Mouse (Mus musculus): ENCODE measurements at regions not wholly inside any gene's neighbourhood (a gene's known extent, or its start where the extent isn't known, plus 50 kb on each side); places are given as distances from the start of the nearest gene placed in this dataset.

DNA sequence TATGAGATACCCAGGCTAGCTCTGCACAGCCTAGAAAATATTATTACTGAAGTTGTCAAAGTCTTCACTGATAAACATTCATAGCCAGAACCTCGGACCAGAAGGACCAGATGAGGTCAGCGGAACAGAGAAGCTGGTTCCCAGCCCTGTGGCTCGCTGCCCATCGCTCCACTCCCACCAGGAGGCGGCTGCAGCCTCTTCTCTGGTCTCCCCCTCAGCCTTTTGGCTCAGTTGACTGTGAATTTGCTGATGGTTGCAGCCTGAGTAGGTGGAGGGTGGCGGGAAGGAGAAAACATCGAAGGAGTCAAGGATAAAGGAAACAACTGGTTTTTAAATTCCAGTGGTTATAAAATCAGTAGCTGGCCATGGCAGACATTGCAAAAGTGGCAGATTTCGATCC, 221.7 kb upstream of the Klf3 start:
- Histone ChIP-seq H3K27me3 (ENCODE audit: control insufficient read depth, insufficient read depth, low read length, poor library complexity, severe bottlenecking) (no peaks in the 10 kb centered on the region), H3K4me3 (ENCODE audit: low read depth, low read length) (no peak overlapping the region), H3K9ac (ENCODE audit: low read depth, poor library complexity, severe bottlenecking) (no peak overlapping the region), H3K9me3 (replicated peaks; ENCODE audit: control insufficient read depth, insufficient read depth, low read length, poor library complexity, severe bottlenecking) (no peaks in the 10 kb centered on the region), H3K4me1 (ENCODE audit: control insufficient read depth, insufficient read depth, low read length) (peaks cover 6% of the 10 kb centered on the region), H3K27ac (ENCODE audit: insufficient read depth, low read length) (no peak overlapping the region), H3K36me3 (ENCODE audit: control insufficient read depth, insufficient read depth, low read length, poor library complexity, severe bottlenecking) (no peaks in the 10 kb centered on the region)
- TF ChIP-seq EP300 (IDR thresholded peaks at IDR 0.05; ENCODE audit: insufficient read depth, low read depth, low read length) (no peak), POLR2A (IDR thresholded peaks at IDR 0.05; ENCODE audit: insufficient read depth, low read length) (no peak), CTCF (IDR thresholded peaks at IDR 0.05; ENCODE audit: low read depth, low read length) (no peak)

DNA sequence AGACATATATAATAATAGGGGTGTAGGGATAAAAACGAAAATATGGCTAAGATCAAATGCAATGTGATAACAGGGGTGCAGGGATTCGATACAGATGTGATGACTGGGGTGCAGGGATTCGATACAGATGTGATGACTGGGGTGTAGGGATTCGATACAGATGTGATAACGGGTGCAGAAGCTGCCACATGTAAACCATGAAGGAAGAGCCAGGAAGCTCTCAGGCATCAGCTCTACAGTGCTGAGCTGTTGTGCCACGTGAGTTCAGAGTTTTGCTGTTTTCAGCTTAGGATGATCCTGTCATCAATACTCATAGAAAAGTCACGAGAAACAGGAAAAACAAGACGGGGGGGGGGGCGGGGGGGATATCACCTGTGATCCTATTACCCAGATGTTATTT, 221.2 kb upstream of the Klf3 start:
- Histone ChIP-seq H3K9me3 (replicated peaks; ENCODE audit: control insufficient read depth, insufficient read depth, low read length, poor library complexity, severe bottlenecking) (no peaks in the 10 kb centered on the region), H3K9ac (ENCODE audit: low read depth, poor library complexity, severe bottlenecking) (no peak overlapping the region), H3K36me3 (ENCODE audit: control insufficient read depth, insufficient read depth, low read length, poor library complexity, severe bottlenecking) (no peaks in the 10 kb centered on the region), H3K27me3 (ENCODE audit: control insufficient read depth, insufficient read depth, low read length, poor library complexity, severe bottlenecking) (no peaks in the 10 kb centered on the region), H3K27ac (ENCODE audit: insufficient read depth, low read length) (no peak overlapping the region), H3K4me1 (ENCODE audit: control insufficient read depth, insufficient read depth, low read length) (peaks cover 6% of the 10 kb centered on the region), H3K4me3 (ENCODE audit: low read depth, low read length) (no peak overlapping the region)
- TF ChIP-seq POLR2A (IDR thresholded peaks at IDR 0.05; ENCODE audit: insufficient read depth, low read length) (no peak), EP300 (IDR thresholded peaks at IDR 0.05; ENCODE audit: insufficient read depth, low read depth, low read length) (no peak), CTCF (IDR thresholded peaks at IDR 0.05; ENCODE audit: low read depth, low read length) (no peak)

DNA sequence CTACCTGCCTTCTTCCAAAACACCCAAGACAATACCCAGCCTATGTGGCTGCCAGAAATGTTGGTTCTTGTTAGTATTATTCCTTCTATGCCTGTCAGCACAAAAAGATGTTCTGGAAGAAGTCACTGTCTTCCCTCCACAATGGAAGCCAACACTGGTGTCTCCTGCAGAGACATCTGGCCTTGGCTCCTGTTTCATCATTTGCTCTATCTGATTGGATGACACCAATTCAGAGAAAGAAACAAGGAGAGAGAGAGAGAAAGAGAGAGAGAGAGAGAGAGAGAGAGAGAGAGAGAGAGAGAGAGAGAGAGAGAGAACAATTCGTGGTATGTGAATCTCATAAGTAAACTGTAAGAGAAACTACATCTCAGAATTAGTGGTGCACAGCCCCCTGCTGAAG, 218.9 kb upstream of the Klf3 start:
- peaks cover 8% of the 10 kb centered on the region for H3K4me1 ChIP-seq (ENCODE audit: control insufficient read depth, insufficient read depth, low read length)
- no peaks in the 10 kb centered on the region for H3K27me3 ChIP-seq (ENCODE audit: control insufficient read depth, insufficient read depth, low read length, poor library complexity, severe bottlenecking)
- H3K9ac ChIP-seq (ENCODE audit: low read depth, poor library complexity, severe bottlenecking) = no peak overlapping the region
- no peaks in the 10 kb centered on the region for H3K9me3 ChIP-seq (replicated peaks; ENCODE audit: control insufficient read depth, insufficient read depth, low read length, poor library complexity, severe bottlenecking)
- TF ChIP-seq CTCF (IDR thresholded peaks at IDR 0.05; ENCODE audit: low read depth, low read length) (no peak), POLR2A (IDR thresholded peaks at IDR 0.05; ENCODE audit: insufficient read depth, low read length) (no peak), EP300 (IDR thresholded peaks at IDR 0.05; ENCODE audit: insufficient read depth, low read depth, low read length) (no peak)
- no peaks in the 10 kb centered on the region for H3K36me3 ChIP-seq (ENCODE audit: control insufficient read depth, insufficient read depth, low read length, poor library complexity, severe bottlenecking)
- H3K27ac ChIP-seq (ENCODE audit: insufficient read depth, low read length) = no peak overlapping the region
- no peak overlapping the region for H3K4me3 ChIP-seq (ENCODE audit: low read depth, low read length)

DNA sequence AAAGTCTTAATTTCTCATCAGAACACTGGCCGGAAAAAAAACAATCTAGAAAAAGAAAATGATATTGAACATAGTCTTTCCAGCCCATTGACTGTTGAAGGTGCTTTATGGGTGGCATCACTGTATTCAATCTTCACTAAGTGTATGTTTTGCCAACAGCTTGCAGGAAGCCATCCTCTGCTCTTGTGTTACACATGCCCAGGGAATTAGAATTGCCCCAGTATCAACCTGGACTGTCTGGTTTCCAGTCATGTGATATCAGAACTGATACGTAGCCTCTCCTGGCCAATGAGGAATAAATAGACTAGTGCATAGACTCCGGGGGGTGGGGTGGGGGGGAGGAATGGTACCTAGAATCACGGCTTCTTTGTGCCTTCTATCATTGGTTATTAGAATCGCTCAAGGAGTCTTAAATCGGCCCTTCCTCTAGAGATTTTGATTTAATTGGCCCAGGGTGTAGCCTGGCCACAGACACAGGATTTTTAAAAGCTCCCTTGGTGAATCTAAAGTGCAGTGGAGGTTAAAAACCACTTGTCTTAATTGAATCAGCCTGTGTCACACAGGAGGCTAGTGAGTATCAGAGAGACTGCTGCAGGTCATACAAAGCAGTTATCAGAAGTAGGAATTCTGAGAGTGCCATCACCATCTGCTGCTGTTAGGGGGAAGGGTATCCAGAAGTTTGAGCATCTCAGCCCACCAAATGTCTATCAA, 218.0 kb upstream of the Klf3 start:
- no peak for TF ChIP-seq CTCF (IDR thresholded peaks at IDR 0.05; ENCODE audit: low read depth, low read length)
- no peak for TF ChIP-seq EP300 (IDR thresholded peaks at IDR 0.05; ENCODE audit: insufficient read depth, low read depth, low read length)
- no peak for TF ChIP-seq POLR2A (IDR thresholded peaks at IDR 0.05; ENCODE audit: insufficient read depth, low read length)
- H3K9ac ChIP-seq (ENCODE audit: low read depth, poor library complexity, severe bottlenecking) = no peak overlapping the region

DNA sequence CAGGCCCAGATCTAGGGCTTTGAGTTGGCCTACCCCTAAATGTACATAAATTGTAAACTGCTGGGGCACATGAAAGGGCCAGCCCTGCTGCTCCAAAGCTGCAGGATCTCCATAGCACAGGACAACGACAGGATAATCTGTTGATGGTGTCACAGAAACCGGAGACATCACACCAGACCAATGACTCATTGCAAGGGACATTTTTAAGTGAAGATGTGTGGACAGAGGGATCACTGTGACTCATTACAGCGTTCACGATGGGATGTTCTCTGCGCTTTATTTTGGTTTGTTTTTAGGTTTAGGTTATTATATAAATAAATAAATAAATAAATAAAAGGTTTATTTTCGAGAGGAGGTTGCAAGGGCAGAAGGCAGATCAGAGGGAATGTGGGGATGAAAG, 216.9 kb upstream of the Klf3 start:
- no peak overlapping the region for H3K4me3 ChIP-seq (ENCODE audit: low read depth, low read length)

More for the DNA sequence above, 218.0 kb upstream of the Klf3 start:
- no peaks in the 10 kb centered on the region for H3K27me3 ChIP-seq (ENCODE audit: control insufficient read depth, insufficient read depth, low read length, poor library complexity, severe bottlenecking)
- no peak overlapping the region for H3K4me3 ChIP-seq (ENCODE audit: low read depth, low read length)
- H3K9me3 ChIP-seq (replicated peaks; ENCODE audit: control insufficient read depth, insufficient read depth, low read length, poor library complexity, severe bottlenecking) = no peaks in the 10 kb centered on the region
- peaks cover 8% of the 10 kb centered on the region for H3K4me1 ChIP-seq (ENCODE audit: control insufficient read depth, insufficient read depth, low read length)
- no peaks in the 10 kb centered on the region for H3K36me3 ChIP-seq (ENCODE audit: control insufficient read depth, insufficient read depth, low read length, poor library complexity, severe bottlenecking)
- H3K27ac ChIP-seq (ENCODE audit: insufficient read depth, low read length) = no peak overlapping the region

DNA sequence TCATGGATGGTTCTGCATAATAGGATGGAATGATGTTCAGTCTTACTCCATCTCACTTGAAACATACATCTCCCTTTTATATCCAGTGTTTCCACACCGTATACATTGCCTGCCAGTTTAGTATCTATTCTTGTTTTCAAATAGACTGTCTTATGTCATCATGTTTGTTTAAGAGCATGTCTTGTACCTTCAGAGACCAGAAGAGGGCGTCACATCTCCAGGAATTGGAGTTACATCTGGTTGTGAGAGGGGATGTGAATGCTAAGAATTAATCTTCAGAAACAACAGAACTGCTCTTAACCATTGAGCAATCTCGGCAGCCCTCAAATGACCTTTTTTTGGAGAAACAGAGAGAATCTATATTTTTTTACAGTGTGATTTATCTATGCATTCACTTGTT, 216.3 kb upstream of the Klf3 start:
- Histone ChIP-seq H3K4me1 (ENCODE audit: control insufficient read depth, insufficient read depth, low read length) (peaks cover 2% of the 10 kb centered on the region), H3K4me3 (ENCODE audit: low read depth, low read length) (no peak overlapping the region), H3K27me3 (ENCODE audit: control insufficient read depth, insufficient read depth, low read length, poor library complexity, severe bottlenecking) (no peaks in the 10 kb centered on the region), H3K9me3 (replicated peaks; ENCODE audit: control insufficient read depth, insufficient read depth, low read length, poor library complexity, severe bottlenecking) (no peaks in the 10 kb centered on the region), H3K36me3 (ENCODE audit: control insufficient read depth, insufficient read depth, low read length, poor library complexity, severe bottlenecking) (no peaks in the 10 kb centered on the region), H3K9ac (ENCODE audit: low read depth, poor library complexity, severe bottlenecking) (no peak overlapping the region), H3K27ac (ENCODE audit: insufficient read depth, low read length) (no peak overlapping the region; the same call in 1 of the 2 replicates)
- TF ChIP-seq EP300 (IDR thresholded peaks at IDR 0.05; ENCODE audit: insufficient read depth, low read depth, low read length) (no peak), CTCF (IDR thresholded peaks at IDR 0.05; ENCODE audit: low read depth, low read length) (no peak), POLR2A (IDR thresholded peaks at IDR 0.05; ENCODE audit: insufficient read depth, low read length) (no peak)

More for the DNA sequence above, 216.9 kb upstream of the Klf3 start:
- H3K4me1 ChIP-seq (ENCODE audit: control insufficient read depth, insufficient read depth, low read length) = peaks cover 2% of the 10 kb centered on the region
- H3K9ac ChIP-seq (ENCODE audit: low read depth, poor library complexity, severe bottlenecking) = no peak overlapping the region
- no peaks in the 10 kb centered on the region for H3K27me3 ChIP-seq (ENCODE audit: control insufficient read depth, insufficient read depth, low read length, poor library complexity, severe bottlenecking)
- no peaks in the 10 kb centered on the region for H3K9me3 ChIP-seq (replicated peaks; ENCODE audit: control insufficient read depth, insufficient read depth, low read length, poor library complexity, severe bottlenecking)
- H3K36me3 ChIP-seq (ENCODE audit: control insufficient read depth, insufficient read depth, low read length, poor library complexity, severe bottlenecking) = no peaks in the 10 kb centered on the region
- no peak overlapping the region for H3K27ac ChIP-seq (ENCODE audit: insufficient read depth, low read length)
- TF ChIP-seq EP300 (IDR thresholded peaks at IDR 0.05; ENCODE audit: insufficient read depth, low read depth, low read length) (no peak), CTCF (IDR thresholded peaks at IDR 0.05; ENCODE audit: low read depth, low read length) (no peak), POLR2A (IDR thresholded peaks at IDR 0.05; ENCODE audit: insufficient read depth, low read length) (no peak)

All from ES-Bruce4 (cell line).